Mouse (Mus musculus): Measurements from ENCODE around the gene Arhgef7. TPM values are rescaled to one million over a fixed set of nuclear protein-coding genes. Genes with fewer than 3 reads are reported as not detected.

Gene Arhgef7
- total RNA-seq, 4 experiments from 2014 or later: 26.8 to 33.1 (median 29.5) TPM

GRCm38 (mm10) chr8:11712244-11712643, 15.3 kb upstream of the Arhgef7 start:
- no peak for DNase-seq (ENCODE audit: low spot score in 2 of 2)

- no peak for DNase-seq (ENCODE audit: low spot score in 2 of 2)
Observed at GRCm38 (mm10) chr8:11717194-11717593, 10.3 kb upstream of the Arhgef7 start.

GRCm38 (mm10) chr8:11727273-11727650, 259 bp upstream of the Arhgef7 start:
- DNase-seq (ENCODE audit: low spot score in 2 of 2): no peak

- DNase-seq (ENCODE audit: low spot score in 2 of 2): no peak
Observed at GRCm38 (mm10) chr8:11728482-11729295, 1.2 kb downstream of the Arhgef7 start.

- no peak for DNase-seq (ENCODE audit: low spot score in 2 of 2)
Observed at GRCm38 (mm10) chr8:11730271-11730940, 2.9 kb downstream of the Arhgef7 start.

- no peak for DNase-seq (ENCODE audit: low spot score in 2 of 2)
Observed at GRCm38 (mm10) chr8:11735672-11736235, 8.2 kb downstream of the Arhgef7 start.

- DNase-seq (ENCODE audit: low spot score in 2 of 2): peak; percentile 28 to 52
Observed at GRCm38 (mm10) chr8:11737096-11737495, 9.6 kb downstream of the Arhgef7 start.

GRCm38 (mm10) chr8:11739082-11739481, 11.6 kb downstream of the Arhgef7 start:
- no peak for DNase-seq (ENCODE audit: low spot score in 2 of 2)

- DNase-seq (ENCODE audit: low spot score in 2 of 2): no peak
Observed at GRCm38 (mm10) chr8:11740857-11741256, 13.3 kb downstream of the Arhgef7 start.

GRCm38 (mm10) chr8:11743580-11743979, 16.1 kb downstream of the Arhgef7 start:
- no peak for DNase-seq (ENCODE audit: low spot score in 2 of 2)

- DNase-seq (ENCODE audit: low spot score in 2 of 2): no peak
Observed at GRCm38 (mm10) chr8:11746850-11747600, 19.5 kb downstream of the Arhgef7 start.

GRCm38 (mm10) chr8:11749472-11749871, 22.0 kb downstream of the Arhgef7 start:
- no peak for DNase-seq (ENCODE audit: low spot score in 2 of 2)

GRCm38 (mm10) chr8:11752338-11752737, 24.8 kb downstream of the Arhgef7 start:
- DNase-seq (ENCODE audit: low spot score in 2 of 2): no peak

- DNase-seq (ENCODE audit: low spot score in 2 of 2): no peak
Observed at GRCm38 (mm10) chr8:11753155-11753941, 25.8 kb downstream of the Arhgef7 start.

- DNase-seq (ENCODE audit: low spot score in 2 of 2): no peak
Observed at GRCm38 (mm10) chr8:11754723-11755122, 27.2 kb downstream of the Arhgef7 start.

GRCm38 (mm10) chr8:11755873-11756272, 28.4 kb downstream of the Arhgef7 start:
- DNase-seq (ENCODE audit: low spot score in 2 of 2): peak; percentile 61 to 66

GRCm38 (mm10) chr8:11757568-11758481, 30.3 kb downstream of the Arhgef7 start:
- peak; percentile 77 to 79 for DNase-seq (ENCODE audit: low spot score in 2 of 2)

- no peak for DNase-seq (ENCODE audit: low spot score in 2 of 2)
Observed at GRCm38 (mm10) chr8:11758482-11759281, 31.2 kb downstream of the Arhgef7 start.

GRCm38 (mm10) chr8:11761551-11761950, 34.0 kb downstream of the Arhgef7 start:
- DNase-seq (ENCODE audit: low spot score in 2 of 2): no peak

Measured in gastrocnemius, adult 8-10 months (tissue).